Mouse (Mus musculus): ENCODE measurements around the gene Pofut1.

Pofut1 gene

GRCm38 (mm10) chr2:153287835-153288234 lies 46.5 kb downstream of the Pofut1 start:
- in situ Hi-C loops (cut with MboI, MseI), result loop anchor here (5.0 kb wide), 1 partner anchor 41 kb away; no protein-coding TSS in a partner anchor

DNA sequence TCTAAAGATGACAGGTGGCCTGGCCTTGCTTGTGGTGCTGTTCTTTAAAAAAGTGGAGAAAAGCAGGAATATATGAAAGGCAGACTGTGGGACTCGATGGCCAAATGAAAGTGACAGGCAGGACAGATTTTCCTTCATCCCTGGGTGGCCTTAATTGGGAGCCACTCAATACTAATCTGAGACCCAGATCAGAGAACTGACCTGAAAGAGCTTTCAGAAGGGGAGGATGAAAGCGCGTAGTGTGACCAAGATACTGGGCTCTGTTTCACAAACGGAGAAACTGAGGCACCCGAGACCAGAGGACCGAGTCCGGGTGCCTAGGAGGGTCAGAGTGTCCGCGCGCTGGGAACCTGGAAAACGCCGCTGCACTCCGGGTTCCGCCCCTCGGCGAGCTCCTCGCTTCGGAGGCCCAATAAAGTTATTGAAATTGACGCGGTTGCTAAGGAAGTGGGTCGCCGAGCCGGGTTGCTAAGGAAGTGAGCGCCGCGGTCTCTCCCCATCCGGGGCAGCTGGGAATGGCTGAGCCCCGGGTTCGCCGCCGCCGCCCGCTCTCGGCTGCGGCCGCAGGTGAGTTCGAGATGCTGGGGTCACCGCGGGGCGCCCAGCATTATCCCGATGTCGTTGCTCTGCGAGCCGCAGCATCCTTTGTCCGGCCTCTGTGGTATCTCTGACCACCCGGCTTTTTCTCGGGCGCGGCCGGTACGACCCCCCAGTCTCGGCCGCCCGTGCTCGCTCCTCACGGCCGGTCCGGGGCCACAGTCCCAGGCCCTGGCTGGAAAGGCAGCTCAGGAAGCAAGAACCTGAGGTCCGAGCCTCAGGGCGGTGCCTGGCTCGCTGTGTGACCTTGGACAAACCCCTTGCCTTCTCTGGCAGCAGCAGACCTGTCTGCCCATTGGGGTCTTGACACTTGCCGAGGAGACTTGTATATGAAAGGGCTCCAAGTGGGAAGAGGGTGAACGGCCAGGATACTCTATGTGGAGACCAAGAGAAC lies 49.9 kb downstream of the Pofut1 start, which contains the start of gene Kif3b:
Kif3b (plus strand) TSS at position 476 of the 991 bp plus-strand sequence.
- in situ Hi-C loops (cut with MboI, MseI), result loop anchor here (5.0 kb wide), 1 partner anchor 51 kb away; no protein-coding TSS in a partner anchor

DNA sequence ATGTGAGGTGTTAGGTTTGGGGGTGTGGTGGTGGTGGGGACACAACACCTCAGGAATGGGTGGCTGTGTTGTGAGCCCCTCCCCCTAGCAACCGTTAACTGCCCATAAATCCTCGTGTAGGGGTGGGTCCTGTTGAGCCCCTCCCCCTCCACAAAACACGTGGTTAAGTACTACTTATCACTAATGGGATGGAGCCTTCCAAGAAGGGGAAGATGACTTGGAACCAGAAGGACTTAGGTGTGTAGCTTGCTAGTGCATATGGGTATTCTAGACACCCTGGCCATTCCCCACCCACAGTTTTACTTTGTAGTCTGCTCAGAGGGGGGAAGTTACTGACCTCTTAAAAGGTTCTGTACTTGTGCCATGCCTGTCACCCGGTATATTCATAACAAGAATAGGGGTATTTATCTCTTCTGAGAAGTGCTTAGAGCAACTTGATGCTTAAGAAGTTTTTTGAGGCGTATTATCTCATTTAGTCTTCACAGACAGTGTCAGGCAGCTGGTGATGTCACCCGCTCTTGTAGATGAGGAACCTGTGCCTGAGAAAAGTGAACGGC lies 51.0 kb downstream of the Pofut1 start:
- in situ Hi-C loops (cut with MboI, MseI), result loop anchor here (5.0 kb wide), 1 partner anchor 50 kb away; no protein-coding TSS in a partner anchor

DNA sequence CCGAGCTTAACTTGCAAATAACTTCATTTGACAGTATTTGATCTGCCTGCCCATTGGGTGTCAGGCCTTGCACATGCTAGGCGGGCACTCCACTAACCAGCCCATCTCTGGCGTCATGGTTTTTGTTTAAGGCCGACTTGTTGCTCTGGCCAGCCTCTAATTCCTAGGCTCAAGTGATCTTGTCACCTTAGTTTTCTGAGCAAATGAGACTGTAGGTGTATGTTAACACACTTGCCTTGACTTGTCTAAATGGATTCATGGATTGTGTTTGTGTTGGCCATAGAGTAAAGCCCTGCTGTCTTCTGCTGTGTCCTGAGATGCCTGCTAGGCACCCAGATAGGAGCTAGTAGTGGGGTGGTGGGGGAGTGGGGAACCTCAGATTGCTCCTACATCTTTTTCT lies 53.9 kb downstream of the Pofut1 start:
- in situ Hi-C loops (cut with MboI, MseI), result no loop called here

DNA sequence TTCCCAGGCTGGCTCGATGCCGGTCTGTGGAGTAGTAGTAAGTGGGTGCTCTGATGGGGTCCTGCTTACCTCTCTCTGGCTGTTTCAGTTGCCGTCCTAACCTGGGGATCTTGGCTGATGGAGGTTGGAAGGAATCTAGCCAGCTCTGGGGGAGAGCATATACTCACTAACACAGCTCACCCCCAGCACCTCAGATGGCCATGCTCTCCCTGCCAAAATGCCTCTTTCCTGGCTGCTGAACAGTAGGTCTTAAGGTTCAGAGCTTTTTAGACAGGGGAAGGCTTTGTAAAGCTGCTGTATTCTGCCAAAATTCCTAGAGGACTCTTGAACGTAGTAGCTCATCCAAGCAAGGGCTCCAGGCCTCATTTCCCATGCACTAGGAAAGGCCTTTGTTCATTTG lies 56.4 kb downstream of the Pofut1 start:
- in situ Hi-C loops (cut with MboI, MseI), result no loop called here

- in situ Hi-C loops (cut with MboI, MseI), result no loop called here
Observed at GRCm38 (mm10) chr2:153298460-153298859, 57.1 kb downstream of the Pofut1 start.

DNA sequence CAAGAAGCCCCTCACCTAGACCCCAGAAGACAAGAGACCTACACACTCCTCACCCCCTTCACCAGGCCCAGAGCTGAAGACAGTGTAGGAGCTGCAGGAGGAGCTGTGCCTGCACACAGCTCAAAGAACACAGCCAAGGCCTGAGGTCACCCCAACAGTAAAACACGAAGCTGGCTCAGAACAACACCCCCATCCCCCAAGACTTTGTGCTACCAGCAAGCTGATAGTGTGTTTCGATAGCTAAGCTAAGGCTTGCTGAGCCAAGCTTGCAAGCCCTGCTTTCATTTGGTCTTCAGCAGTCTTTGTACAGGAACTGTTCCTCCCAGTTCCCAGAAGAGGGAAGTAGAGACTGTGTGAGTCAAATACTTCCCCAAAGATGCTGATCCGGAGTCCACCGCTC lies 57.5 kb downstream of the Pofut1 start:
- in situ Hi-C loops (cut with MboI, MseI), result no loop called here

- in situ Hi-C loops (cut with MboI, MseI), result no loop called here
Observed at GRCm38 (mm10) chr2:153301123-153301522, 59.8 kb downstream of the Pofut1 start.

DNA sequence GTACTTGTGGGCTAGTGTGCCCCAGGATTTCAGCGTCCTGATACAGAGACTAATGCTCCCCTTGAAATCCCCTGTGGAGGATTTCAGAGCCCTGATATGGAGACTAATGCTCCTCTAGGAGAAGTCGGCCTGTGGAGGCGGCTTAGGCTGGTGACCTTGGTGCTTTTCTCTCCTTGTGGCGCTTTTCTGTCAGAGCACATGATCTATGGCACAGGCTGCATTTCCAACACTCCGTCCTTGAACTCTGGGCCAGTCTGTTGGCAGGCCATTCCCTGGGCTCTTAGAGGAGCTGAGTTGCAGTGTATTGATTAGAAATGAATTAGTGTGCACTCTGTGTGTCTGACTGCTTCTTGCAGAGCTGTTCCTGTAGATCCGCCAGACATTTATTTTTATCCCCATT lies 63.9 kb downstream of the Pofut1 start:
- in situ Hi-C loops (cut with MboI, MseI), result no loop called here

- in situ Hi-C loops (cut with MboI, MseI), result no loop called here
Observed at GRCm38 (mm10) chr2:153308586-153308985, 67.3 kb downstream of the Pofut1 start.

GRCm38 (mm10) chr2:153309106-153309505 lies 67.8 kb downstream of the Pofut1 start:
- in situ Hi-C loops (cut with MboI, MseI), result no loop called here

- in situ Hi-C loops (cut with MboI, MseI), result no loop called here
Observed at GRCm38 (mm10) chr2:153310228-153310627, 68.9 kb downstream of the Pofut1 start.

DNA sequence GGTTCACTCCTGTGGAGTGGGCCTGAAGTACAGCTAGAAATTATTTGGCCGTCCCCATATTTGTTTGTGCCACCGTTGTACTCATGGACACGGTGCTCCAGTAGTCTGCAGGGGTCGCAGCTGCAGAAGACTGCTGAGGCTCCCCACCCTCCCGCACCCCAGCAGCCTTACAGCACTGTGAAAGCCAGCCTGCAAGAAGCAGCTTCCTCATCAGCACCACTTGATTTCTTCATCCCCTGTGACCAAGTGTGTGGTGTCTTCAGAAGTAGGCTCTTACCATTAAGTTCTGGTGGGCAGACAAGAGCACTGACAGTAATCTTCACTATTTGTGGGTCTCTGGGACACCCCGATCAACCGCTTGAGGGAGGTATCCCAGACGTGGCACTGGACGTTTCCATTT lies 71.6 kb downstream of the Pofut1 start:
- in situ Hi-C loops (cut with MboI, MseI), result no loop called here

DNA sequence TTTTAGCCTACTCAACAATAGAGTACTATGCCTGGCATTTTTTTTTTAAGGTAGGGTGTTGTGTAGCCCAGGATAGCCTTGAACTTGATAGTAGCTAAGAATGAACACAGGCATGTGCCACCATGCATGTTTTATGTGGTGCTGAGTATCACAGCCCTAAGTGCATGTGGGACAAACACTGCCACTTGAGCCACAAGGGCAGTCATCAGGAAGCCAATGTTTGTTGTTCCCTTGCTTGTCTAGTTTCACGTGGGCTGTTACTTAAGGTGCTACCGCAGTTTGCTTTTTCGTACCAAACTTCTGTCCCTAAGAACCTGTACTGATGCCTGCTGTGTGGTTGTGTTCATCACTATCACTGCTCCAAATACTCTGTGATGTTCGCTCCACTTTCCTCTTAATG lies 77.1 kb downstream of the Pofut1 start:
- in situ Hi-C loops (cut with MboI, MseI), result no loop called here

GRCm38 (mm10) chr2:153319036-153319643 lies 77.8 kb downstream of the Pofut1 start:
- in situ Hi-C loops (cut with MboI, MseI), result no loop called here

Data from regulatory T cell (primary cell).